Mouse (Mus musculus): ENCODE data around the gene Ide. TPM values are rescaled to one million over a fixed set of nuclear protein-coding genes. Genes with fewer than 3 reads are reported as not detected.

The Ide gene
- total RNA-seq, 2 experiments from 2014 or later, result 59.3 to 89.4 TPM

- intact Hi-C loops (cut with DNase I), result no loop called here
These were observed 3.3 kb upstream of the Ide start for GRCm38 (mm10) chr19:37340931-37341330.

GRCm38 (mm10) chr19:37340495-37340894 is 2.8 kb upstream of the Ide start:
- intact Hi-C loops (cut with DNase I), result no loop called here
- no peak for DNase-seq (ENCODE audit: extremely low spot score in 1 of 2, low spot score in 2 of 2)

More at GRCm38 (mm10) chr19:37340931-37341330, 3.3 kb upstream of the Ide start:
- DNase-seq (ENCODE audit: extremely low spot score in 1 of 2, low spot score in 2 of 2), result no peak

- DNase-seq (ENCODE audit: extremely low spot score in 1 of 2, low spot score in 2 of 2), result no peak
- intact Hi-C loops (cut with DNase I), result no loop called here
These were observed 2.3 kb downstream of the Ide start for GRCm38 (mm10) chr19:37335392-37335791.

- intact Hi-C loops (cut with DNase I), result no loop called here
These were observed 4.3 kb downstream of the Ide start for GRCm38 (mm10) chr19:37333357-37333756.

GRCm38 (mm10) chr19:37332726-37333125 is 4.9 kb downstream of the Ide start:
- DNase-seq (ENCODE audit: extremely low spot score in 1 of 2, low spot score in 2 of 2), result no peak
- intact Hi-C loops (cut with DNase I), result no loop called here

More at GRCm38 (mm10) chr19:37333357-37333756, 4.3 kb downstream of the Ide start:
- DNase-seq (ENCODE audit: extremely low spot score in 1 of 2, low spot score in 2 of 2), result no peak

GRCm38 (mm10) chr19:37327216-37327615 is 10.4 kb downstream of the Ide start:
- DNase-seq (ENCODE audit: extremely low spot score in 1 of 2, low spot score in 2 of 2), result no peak

GRCm38 (mm10) chr19:37323566-37323965 is 14.1 kb downstream of the Ide start:
- no peak for DNase-seq (ENCODE audit: extremely low spot score in 1 of 2, low spot score in 2 of 2)
- intact Hi-C loops (cut with DNase I), result no loop called here

More at GRCm38 (mm10) chr19:37327216-37327615, 10.4 kb downstream of the Ide start:
- intact Hi-C loops (cut with DNase I), result no loop called here

GRCm38 (mm10) chr19:37320802-37321619 is 16.6 kb downstream of the Ide start:
- intact Hi-C loops (cut with DNase I), result no loop called here
- DNase-seq (ENCODE audit: extremely low spot score in 1 of 2, low spot score in 2 of 2), result no peak

GRCm38 (mm10) chr19:37317359-37317758 is 20.3 kb downstream of the Ide start:
- intact Hi-C loops (cut with DNase I), result no loop called here
- DNase-seq (ENCODE audit: extremely low spot score in 1 of 2, low spot score in 2 of 2), result no peak

GRCm38 (mm10) chr19:37315091-37315490 is 22.6 kb downstream of the Ide start:
- no peak for DNase-seq (ENCODE audit: extremely low spot score in 1 of 2, low spot score in 2 of 2)
- intact Hi-C loops (cut with DNase I), result no loop called here

- intact Hi-C loops (cut with DNase I), result no loop called here
- DNase-seq (ENCODE audit: extremely low spot score in 1 of 2, low spot score in 2 of 2), result no peak
These were observed 26.2 kb downstream of the Ide start for GRCm38 (mm10) chr19:37311426-37311825.

- intact Hi-C loops (cut with DNase I), result no loop called here
These were observed 27.5 kb downstream of the Ide start for GRCm38 (mm10) chr19:37310133-37310532.

GRCm38 (mm10) chr19:37308941-37309340 is 28.7 kb downstream of the Ide start:
- no peak for DNase-seq (ENCODE audit: extremely low spot score in 1 of 2, low spot score in 2 of 2)
- intact Hi-C loops (cut with DNase I), result no loop called here

More at GRCm38 (mm10) chr19:37310133-37310532, 27.5 kb downstream of the Ide start:
- DNase-seq (ENCODE audit: extremely low spot score in 1 of 2, low spot score in 2 of 2), result no peak

- no peak for DNase-seq (ENCODE audit: extremely low spot score in 1 of 2, low spot score in 2 of 2)
- intact Hi-C loops (cut with DNase I), result no loop called here
These were observed 29.7 kb downstream of the Ide start for GRCm38 (mm10) chr19:37307826-37308545.

- DNase-seq (ENCODE audit: extremely low spot score in 1 of 2, low spot score in 2 of 2), result no peak
- intact Hi-C loops (cut with DNase I), result no loop called here
These were observed 31.5 kb downstream of the Ide start for GRCm38 (mm10) chr19:37306176-37306575.

GRCm38 (mm10) chr19:37304866-37305265 is 32.8 kb downstream of the Ide start:
- intact Hi-C loops (cut with DNase I), result no loop called here
- DNase-seq (ENCODE audit: extremely low spot score in 1 of 2, low spot score in 2 of 2), result no peak

GRCm38 (mm10) chr19:37304006-37304405 is 33.6 kb downstream of the Ide start:
- intact Hi-C loops (cut with DNase I), result no loop called here
- DNase-seq (ENCODE audit: extremely low spot score in 1 of 2, low spot score in 2 of 2), result no peak

GRCm38 (mm10) chr19:37301733-37302132 is 35.9 kb downstream of the Ide start:
- intact Hi-C loops (cut with DNase I), result no loop called here
- DNase-seq (ENCODE audit: extremely low spot score in 1 of 2, low spot score in 2 of 2), result no peak

- DNase-seq (ENCODE audit: extremely low spot score in 1 of 2, low spot score in 2 of 2), result no peak
- intact Hi-C loops (cut with DNase I), result no loop called here
These were observed 46.0 kb downstream of the Ide start for GRCm38 (mm10) chr19:37291676-37292075.

- DNase-seq (ENCODE audit: extremely low spot score in 1 of 2, low spot score in 2 of 2), result no peak
- intact Hi-C loops (cut with DNase I), result no loop called here
These were observed 46.7 kb downstream of the Ide start for GRCm38 (mm10) chr19:37290906-37291305.

All from left cerebral cortex, postnatal 10 days (tissue).